Mouse (Mus musculus) activated CD4-positive, CD25-positive, alpha-beta regulatory T cell, adult 4 months (primary cell): ENCODE data around the gene Prpsap1. TPM values are rescaled to one million over a fixed set of nuclear protein-coding genes. Genes with fewer than 3 reads are reported as not detected.

Experiments used
- ATAC-seq: one replicate; pipeline ENCODE4 v1.8.0; 2017
- polyA plus RNA-seq, 2 experiments: library from polyadenylated mRNA; unstranded; fragments of 100-300 nt; shearing (Covaris generic); gene quantifications; one replicate each; pipeline ENCODE4 v1.2.1; 2017

Gene Prpsap1
- polyA plus RNA-seq = 10 to 100 TPM; 47.3 to 60.5 TPM

DNA sequence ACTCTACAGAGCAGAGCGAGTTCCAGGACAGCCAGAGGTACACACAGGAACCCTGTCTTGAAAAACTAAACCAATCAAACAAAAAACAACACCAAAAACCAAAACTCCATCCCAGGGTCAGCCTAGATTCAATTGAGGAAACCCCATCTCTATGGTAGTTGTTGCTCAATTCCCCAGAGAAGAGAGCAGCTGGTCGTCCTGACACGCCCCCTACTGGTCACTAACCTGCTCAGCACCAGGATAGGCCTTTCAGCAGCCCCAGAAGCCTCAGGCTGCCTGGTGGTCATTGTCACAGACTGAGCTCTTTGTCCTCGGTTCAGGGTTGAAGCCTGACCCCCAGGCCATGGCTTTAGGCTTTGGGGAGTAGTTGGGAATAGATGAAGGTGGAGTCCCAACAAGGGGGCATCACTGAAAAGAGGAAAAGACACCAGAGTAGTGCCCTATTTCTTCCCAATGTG is at the start of gene Prpsap1:
Prpsap1 (minus strand) TSS at position 408 of the 458 bp plus-strand sequence.
- no peak for ATAC-seq

DNA sequence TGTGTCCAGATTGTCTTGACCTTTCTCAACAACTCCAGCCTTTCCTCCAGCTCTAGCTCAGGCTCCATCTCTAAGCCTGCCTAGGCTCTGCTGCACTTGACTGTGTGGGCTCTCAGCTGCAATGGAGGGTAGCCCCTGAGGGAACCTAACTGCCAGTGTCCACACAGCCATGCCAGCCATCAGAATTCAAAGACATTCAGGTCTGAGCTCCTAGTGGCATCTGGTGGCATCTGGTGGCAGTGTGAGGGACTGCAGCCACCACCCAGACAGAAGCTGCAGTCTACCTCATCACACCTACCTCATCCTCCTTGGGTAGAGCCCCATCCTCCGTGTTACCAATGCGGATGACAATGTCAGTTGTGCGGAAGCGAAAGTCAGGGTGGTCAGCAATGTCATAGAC is 49.1 kb upstream of the Prpsap1 start:
- no peak for ATAC-seq

DNA sequence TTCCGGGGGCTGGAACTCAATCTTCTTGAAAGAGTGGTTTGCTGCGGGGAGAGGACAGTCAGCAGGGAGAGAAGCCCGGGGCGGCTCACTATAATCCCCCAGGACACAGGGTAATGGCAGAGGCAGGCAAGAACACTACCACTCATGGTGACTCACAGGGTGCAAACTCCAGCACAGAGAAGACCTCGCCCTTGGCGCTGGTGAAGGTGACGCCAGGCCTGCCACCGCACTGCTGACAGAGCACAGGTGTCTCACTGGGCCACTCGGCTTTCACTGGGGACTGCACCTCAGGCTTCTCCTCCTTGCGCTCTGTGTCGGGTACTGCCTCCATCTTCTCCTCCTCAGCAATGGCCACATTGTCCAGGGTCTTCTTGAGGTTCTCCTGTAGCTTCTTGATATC is 47.2 kb upstream of the Prpsap1 start:
- ATAC-seq = no peak

GRCm38 (mm10) chr11:116538142-116538735 is 44.2 kb upstream of the Prpsap1 start:
- ATAC-seq = no peak

DNA sequence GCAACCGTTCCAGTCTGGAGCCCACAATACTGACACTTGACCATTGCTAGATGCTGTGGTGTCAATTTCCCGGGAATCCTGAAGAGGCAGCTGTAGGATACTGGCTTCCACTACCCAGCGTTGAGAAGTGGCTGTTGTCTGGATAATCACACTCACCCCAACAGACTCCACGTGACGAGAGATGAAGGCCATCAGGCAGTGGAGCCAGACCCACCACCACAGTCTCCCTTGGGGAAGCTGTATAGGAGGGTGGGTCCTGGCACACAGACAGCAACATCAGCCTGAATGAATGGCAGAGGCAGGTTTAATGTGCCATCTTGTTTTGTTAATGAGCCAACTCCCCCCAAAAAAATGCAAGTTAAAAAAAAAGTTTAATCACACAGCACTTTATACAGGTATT is 43.4 kb upstream of the Prpsap1 start:
- no peak for ATAC-seq

DNA sequence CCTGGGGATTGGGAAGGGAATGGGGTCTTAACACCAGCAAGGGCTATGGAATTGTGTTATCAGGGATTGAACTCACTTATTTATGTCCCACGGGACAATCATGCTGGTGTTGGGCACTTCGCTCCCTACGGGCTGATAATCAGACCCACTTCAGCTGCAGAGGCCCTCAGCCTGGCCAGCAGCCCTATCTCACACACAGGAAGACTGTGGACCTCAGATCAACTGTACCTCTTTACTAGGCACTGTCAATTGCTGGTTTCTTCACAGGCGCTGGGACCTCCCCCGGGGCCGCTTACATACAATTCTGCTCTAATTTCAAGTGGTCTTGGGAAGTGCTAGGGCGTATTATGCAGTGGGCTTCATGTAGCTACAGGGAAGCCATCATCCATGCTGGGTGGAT is 42.7 kb upstream of the Prpsap1 start:
- no peak for ATAC-seq

GRCm38 (mm10) chr11:116534154-116534865 is 40.3 kb upstream of the Prpsap1 start:
- ATAC-seq = no peak

DNA sequence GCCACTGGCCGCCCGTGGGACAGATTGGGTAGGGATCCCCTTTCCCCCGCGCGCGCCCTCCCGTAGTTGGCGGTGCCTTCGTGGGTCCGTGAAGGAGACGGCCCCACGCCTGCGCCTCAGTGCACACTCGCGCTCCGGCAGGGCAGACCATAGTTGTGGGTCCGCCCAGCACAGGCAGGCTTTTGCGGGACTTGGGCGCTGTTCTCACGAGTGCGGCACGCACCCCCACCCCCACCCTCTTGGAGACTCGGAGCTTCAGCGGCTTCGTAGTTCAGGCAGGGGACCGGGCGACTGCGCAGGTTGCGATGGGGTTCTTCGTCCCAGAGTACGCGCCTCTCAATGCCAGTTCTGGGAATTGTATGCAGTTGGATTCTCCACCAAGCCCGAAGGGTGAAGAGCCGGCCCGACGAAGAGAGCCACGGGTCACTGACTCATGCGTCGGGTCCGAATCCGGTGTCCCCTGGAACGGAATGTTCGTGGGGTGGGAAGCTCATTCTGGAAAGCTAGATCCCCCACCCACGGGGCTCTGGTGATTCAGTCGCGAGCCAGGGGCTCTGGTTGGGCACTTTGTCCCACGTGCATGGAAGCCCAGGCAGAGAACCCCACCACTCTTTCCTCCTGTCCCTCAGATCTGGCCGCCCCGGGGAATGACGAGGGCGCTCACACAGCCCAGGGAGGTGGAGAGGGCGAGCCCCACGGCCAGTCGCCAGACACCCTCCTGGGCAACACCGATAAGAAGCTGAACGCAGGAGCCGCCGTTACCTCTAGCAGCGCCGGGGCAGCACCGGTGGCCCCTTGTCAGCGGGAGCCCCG is 39.5 kb upstream of the Prpsap1 start:
- ATAC-seq = no peak

GRCm38 (mm10) chr11:116532810-116533338 is 38.9 kb upstream of the Prpsap1 start:
- no peak for ATAC-seq

GRCm38 (mm10) chr11:116532262-116532809 is 38.3 kb upstream of the Prpsap1 start:
- ATAC-seq = no peak

DNA sequence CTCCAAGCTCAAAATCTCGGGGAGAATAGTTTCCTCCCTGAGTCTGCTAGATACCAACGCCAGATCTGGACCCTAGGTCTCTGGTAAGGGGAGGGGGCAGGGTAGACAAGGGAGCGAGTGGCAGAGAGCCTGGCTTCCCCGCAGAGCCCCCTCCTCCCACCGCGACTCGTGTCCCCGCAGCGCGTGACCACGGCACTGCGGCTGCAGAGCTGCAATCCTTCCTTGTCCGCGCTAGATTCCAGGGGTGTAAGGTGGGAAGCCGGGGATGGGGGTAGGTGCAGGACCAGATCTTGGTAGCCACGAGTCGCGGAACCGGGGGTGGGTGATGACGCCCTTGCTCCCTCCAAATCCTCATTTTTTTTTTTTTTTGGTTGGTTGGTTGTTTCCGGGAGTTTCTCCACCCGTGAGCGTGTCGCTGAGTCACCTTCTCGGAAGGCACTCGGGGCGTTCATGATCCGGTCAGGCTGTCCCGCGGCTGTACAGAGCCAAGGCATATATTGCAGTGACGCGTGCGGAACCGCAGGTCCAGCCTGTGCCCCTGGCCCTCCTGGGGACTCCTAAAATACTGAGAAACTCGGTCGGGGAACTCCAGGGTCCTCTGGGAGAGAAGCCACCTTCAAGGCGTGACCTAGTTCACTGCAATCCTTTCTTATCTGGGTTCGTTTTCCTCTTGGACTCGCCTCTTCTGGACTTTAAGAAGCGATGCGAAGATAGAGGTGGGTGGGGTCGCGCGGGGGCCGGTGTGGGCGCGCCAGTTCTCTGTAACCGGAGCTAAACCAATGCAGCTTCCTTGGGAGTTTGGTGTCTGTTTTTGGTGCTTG is 37.6 kb upstream of the Prpsap1 start:
- ATAC-seq = no peak

- no peak for ATAC-seq
Measured at GRCm38 (mm10) chr11:116530187-116531147, 36.5 kb upstream of the Prpsap1 start, which contains the start of gene Sphk1. Sphk1 (plus strand) TSS chr11:116530925.

- no peak for ATAC-seq
Measured at GRCm38 (mm10) chr11:116528636-116529320, 34.8 kb upstream of the Prpsap1 start.

DNA sequence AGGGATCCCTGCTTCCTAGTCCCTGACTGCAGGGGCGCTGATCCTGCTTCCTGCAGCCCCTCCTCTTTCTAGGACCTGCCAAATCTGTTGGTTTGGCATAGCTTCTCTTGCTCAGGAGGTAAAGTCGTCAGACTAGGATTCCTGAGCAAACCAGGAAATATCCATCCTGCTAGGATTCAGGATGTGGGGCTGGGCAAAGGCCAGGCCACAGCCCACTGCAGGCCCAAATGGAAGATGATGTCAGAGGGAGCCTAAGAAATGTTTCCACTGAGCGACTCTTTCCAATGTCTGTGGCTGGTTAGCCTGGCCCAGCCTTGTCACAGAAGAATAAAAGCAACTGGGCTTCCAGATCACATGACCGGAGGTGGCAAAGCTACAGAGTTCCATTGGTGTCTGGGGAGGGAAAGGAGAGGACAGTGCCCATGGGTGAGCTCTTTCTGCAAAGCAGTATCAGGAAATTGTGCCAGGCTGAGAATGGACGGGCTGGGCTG is 29.7 kb upstream of the Prpsap1 start:
- ATAC-seq = no peak

DNA sequence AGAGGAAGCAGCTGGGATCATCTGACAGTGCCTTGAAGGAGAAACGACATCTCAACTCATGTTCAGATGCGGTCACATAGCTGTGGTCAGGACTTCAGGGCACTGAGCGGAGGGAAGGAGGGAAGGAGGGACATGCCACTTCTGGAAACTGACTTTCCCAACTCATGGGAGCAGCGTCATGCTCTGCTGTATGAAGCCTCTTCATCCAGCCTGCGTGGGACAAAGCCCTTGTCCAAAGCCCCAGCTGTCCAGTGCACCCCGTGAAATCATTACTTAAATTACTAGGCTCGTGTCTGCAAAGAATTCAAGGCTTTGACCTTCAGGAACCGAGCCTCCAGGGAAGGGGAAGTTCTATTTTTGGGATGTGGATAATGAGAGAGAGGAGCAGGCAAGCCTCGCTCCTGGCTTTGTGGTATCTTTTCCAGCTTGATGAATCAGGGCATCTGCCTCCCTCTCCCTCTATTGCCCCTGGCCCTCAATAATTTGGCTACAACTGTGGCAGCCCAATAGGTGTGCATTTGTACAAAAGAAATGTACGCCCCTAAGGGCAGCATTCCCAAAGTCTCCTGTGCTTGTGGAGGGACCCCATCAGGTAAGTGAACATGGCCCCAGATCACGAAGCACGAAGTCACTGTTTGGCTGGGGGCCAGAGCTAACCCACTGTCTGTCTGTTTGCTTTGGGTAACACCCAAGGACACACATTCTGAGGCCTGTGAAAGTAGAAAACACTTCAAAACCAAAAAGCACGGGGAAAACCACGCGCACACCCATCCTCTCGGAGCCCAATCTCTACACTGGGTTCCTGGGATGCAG is 29.1 kb upstream of the Prpsap1 start:
- no peak for ATAC-seq

DNA sequence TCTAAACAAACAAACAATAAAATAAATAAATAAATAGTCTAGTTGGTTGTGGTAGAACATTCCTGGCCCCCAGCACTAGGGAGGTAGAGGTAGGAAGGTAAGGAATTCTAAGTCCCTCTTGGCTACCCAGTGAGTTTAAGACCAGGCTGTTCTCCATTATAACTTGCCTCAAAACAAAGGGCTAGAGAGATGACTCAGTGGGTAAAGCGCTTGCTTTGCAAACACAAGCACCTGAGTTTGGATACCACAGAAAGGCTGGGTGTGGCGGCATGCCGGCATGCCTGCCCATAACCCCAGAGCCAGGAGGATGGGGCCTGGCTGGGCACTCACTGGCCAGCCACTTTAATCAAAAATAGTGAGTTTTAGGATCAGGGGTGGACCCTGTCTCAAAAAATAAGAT is 28.0 kb upstream of the Prpsap1 start:
- ATAC-seq = no peak

GRCm38 (mm10) chr11:116521143-116521542 is 27.1 kb upstream of the Prpsap1 start:
- no peak for ATAC-seq

GRCm38 (mm10) chr11:116518482-116518881 is 24.5 kb upstream of the Prpsap1 start:
- ATAC-seq = no peak
